Mouse (Mus musculus): Measurements from ENCODE around the gene Hgd.

Gene Hgd

DNA sequence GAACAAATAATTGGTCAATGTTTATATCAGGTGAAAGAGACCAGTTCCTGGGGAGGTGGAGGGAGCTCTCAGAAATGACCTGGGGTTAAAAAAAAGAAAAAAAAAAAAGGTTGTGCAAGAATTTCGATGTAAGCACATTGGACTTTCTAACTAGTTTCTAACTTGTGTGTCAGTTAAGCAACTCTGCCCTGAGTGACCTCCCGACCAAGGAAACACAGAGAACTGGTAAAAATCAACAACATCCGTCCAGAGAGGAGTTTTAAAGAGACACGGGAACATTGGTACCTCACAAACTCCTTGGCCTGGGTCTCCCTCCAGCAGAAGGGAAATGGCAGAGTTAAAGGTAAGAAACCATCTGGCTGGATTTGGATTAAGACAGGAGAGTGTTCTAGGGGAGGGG is at the start of gene Hgd:
Gene Hgd, plus strand, starts transcription at position 160 of the 400 bp plus-strand sequence.
- DNase-seq (ENCODE audit: low read depth, low spot score) = no peak

DNA sequence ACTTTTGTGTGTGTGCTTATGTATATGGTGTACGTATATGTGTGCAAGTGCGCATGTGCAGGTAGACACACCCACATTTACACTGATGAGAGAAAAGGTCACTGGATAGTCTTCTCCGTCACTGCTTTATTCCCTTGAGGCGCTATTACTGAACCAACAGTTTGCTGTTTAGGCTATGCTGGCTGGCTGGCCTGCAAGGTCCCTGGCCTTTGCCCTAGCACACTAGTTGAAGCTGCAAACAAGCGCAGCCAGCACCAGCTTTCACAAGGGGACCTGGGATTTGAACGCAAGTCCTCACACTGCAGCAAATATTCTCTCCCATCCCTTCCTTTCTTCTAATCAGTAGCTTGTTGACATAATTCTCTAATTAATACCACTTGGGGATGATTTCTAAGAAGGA is 49.8 kb upstream of the Hgd start:
- no peak for DNase-seq (ENCODE audit: low read depth, low spot score)

DNA sequence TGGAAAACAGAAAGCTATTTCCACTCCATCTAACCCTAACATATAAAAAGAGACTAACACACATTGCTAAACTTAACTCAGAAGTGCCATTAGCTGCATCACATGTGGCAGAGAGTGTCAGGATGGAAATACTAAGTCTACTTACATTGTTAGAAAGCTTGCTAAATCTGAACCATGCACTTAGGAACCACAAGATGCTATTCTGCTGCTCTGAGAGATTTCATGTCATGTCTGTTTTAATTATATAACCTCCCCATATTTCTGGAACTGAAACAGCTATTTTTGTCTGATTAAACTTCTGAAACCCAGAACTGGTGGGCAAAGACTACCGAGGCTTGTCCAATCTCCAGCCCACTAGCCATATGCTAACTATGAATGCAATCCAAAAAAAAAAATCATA is 47.9 kb upstream of the Hgd start:
- peak; percentile 90 for DNase-seq (ENCODE audit: low read depth, low spot score)

DNA sequence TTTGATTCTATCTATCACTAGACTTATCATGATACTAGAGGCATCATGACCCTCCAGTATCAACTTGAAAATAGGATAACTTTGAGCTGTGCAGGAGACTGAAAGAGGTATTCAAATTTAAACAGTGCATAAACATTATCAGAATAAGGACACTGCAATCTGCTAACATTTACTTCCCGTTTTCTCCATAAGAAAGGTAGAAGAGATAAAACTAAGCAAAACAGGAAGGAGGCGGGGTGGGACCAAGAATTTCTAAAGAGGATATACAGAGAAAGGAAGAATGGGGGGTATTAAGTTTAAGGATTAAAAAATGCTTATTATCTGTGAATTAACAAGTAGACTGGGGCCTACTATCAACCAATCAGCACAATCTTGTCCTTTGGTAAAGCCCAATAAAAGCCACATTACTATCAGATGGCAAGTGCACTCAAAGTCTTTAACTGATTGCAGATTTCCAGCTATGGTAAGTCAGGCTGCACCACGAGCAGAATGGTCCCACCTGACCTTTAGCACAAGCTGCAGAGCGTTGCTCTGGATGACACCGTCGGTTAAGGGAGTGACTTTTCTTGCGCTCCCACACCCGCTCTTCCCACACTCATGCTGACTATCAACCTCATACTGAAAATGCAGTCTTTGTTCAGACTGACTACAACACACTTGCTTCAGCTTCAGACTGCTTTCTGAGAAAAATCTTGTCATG is 46.4 kb upstream of the Hgd start:
- DNase-seq (ENCODE audit: low read depth, low spot score) = no peak

DNA sequence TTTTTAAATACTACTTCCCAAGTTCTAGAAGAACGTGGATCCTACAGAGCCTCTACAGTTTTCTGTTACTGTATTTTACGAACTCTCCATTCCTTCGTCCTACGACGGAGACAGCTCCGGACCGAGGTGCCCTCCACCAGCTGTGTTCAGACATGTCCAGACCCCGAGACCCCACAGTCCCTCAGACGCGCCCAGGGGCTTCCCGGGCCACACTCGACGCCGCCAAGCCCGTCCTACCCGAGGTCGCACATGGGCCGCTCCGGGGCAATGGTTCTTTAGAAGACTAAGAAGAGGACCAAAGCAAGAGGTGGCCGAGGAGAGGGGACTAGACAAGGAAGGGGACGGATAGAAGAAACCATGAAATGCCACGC is 40.7 kb upstream of the Hgd start:
- no peak for DNase-seq (ENCODE audit: low read depth, low spot score)

DNA sequence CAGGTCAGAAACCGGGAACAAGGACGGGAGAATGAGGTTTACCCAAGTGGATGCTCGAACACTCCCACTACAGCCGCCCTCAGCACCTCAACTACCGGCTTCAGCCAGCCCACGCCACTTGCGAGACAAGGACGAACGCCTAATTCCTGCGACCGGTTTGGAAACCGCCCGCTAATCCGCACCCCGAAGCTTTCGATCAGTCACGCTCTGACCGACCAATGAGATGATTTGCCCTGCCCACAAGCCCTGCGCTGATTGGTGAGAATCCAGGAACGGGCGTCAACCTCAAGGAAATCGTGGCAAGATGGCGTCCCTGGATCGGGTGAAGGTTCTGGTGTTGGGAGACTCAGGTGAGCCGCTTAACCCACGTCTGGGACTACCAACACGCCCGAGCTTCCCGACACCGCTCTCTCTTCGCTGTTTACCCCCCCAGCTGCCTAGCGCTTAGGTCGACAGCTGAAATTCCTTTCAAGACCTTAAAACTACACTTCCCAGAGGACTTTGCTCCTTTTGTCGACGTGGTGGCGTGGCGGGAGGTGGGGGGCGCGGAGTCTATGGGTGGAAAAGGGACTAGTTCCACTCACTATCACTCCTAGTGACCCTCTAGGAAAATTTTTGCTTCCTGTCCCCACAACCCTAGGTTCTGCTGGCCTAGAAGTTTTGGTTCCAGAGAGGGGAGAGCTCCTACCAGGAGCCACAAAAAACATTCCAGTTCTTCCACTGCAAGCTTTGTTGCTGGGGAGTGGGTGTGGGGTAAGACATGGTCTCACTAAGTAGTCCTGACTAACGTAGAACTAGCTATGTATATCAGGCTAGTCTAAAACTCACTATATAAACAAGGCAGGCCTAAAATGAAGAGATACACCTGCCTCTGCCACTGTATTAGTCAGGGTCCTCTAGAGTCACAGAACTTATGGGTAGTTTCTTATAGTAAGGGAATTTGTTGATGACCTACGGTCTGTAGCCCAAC is 40.1 kb upstream of the Hgd start, which contains the start of the genes Gtf2e1 and Rabl3:
Gene Gtf2e1, minus strand, starts transcription at position 179 of the 970 bp plus-strand sequence.
Gene Rabl3, plus strand, starts transcription at position 275 of the 970 bp plus-strand sequence.
- peak; percentile 99 for DNase-seq (ENCODE audit: low read depth, low spot score)

DNA sequence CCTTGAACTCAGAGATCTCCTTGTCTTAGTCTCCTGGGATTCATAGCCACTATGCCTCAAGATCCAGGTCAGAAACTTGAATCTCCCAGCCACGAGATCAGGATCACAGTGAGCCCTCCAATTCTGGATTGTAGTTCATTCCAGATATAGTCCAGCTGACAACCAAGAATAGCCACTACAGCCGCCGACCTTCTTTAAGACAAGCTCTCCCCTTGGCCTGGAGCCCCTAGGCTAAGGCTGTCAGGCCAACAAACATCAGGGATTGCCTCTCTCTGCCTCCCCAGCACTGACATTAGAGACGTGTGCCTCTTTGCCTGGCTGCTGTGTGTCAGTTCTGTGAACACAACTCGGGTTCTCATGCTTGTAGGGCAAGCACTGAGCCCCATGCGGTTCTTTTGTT is 39.2 kb upstream of the Hgd start:
- DNase-seq (ENCODE audit: low read depth, low spot score) = no peak

DNA sequence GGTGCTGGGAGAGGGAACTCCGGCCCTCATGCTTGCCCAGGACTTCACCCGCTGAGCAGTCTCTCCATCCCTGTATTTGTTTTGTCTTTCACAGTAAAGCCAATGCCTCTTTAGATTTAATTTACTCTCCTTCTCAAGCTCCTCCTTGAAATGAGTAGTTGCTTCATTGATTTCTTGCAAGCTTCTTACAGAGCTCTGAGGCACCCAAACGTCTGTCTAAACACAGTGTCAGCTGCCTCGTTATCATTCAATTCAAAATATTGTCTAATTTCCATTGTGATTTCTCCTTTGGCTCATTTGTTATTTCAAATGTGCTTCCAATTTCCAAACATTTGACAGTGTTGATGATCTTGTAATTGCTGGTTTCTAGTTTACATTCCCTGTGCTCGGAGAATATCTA is 33.6 kb upstream of the Hgd start:
- DNase-seq (ENCODE audit: low read depth, low spot score) = no peak

DNA sequence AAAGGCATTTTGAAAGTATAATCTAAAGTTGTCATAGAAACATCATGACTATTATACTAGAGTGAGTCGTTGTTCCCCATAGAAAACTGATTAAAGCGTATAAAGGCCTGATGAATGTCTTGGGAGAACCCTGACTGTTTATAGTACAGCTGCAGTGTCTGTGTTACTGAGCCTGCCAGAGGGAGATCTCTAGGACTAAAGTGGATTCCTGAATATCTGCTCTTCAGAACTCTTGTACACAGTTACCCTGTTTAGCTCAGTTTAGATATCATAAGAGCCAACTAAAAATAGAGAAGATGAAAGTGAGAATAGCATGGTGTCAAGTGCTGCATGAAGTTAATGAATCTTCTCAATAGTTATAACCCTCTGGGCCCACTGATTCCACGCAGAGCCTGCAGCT is 29.7 kb upstream of the Hgd start:
- no peak for DNase-seq (ENCODE audit: low read depth, low spot score)

DNA sequence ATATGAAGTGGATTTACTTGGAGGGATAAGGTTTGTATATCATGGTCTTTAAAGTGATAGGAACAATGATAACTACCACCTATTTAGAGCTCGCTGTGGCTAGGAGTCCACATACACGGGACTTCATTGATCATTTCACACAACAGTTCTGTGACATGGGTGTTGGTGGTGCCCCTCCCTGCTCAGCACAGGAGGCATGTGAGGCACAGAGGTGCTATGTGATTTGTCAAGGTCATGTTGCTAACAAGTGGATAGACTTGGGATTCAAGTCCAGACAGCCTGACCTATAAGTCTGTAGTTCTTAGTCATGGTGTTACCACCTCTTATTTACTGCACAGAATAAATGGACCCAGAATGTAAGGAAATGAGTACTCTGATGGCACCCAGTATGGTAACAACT is 29.0 kb upstream of the Hgd start:
- no peak for DNase-seq (ENCODE audit: low read depth, low spot score)

DNA sequence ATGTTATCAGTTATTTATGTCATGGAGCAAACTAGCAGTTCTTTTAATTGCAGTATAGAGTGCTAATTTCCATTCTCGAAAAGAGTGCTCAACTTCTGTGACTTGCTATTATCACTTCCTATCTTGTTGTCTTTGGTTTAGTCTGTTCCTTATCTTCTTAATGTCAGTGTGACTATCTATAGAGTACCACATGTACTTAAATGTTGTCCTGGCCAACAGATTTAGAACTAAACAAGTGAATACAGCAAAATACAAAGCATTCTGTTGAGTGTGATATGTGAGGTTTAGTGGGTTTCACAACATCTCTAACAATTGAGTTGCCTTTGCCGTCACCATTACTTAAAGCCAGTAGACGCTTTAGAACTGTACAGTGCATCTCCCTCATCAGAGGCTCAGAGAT is 27.1 kb upstream of the Hgd start:
- DNase-seq (ENCODE audit: low read depth, low spot score) = no peak

DNA sequence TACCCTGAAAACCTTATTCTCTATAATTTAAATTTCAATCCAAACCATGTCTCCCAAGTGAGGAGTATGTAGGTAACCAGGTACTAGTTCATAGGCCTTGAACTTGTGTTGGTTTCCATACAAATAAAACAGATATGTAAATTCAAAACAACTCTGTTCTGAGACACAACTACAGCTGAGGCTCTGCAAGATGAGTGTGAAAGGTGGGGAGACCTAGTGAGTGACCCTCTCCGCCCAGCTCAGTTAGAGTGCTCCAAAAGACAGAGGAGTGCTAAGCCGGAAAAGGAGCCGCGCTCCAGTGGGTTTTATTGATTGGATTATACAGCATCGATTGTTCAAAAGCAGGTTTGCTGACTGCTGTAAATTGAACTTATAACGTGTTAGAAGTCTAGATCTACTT is 17.5 kb upstream of the Hgd start:
- DNase-seq (ENCODE audit: low read depth, low spot score) = no peak

DNA sequence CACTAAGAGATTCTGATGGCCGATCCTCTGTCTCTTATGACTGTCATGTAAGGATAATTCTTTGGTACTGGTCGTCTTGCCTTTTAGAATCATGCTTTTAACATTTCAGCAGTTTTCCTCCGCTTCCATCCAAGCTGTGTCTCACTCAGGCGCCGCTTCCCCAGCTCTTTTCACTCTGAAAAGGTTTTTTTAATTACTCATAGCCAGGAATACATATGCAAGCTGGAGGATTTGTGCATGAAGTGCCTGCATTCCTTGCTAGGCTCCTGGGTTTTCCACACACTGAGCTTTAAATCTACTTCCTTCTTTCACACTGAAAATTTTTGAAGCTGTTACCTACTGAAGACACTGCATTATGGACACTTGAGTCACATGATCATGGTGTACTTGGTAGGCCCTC is 17.0 kb upstream of the Hgd start:
- no peak for DNase-seq (ENCODE audit: low read depth, low spot score)

DNA sequence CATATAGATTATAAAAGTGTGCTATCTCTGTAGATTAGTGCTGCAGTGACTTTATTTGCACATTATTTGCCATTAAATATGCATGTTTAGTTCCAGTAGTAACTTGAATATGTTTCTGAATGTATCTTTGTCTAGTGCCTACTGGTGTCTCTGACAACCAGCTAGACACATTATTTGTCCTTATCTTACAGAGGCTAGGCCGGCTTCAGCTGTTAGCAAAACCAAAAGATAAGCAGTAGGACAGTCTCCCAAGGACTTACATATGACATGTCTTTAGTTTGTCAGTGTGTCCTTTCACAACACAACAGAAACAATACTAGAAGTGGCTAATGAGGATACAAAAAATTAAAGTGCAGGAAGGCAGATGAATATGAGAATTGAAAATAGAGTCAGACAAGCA is 14.8 kb upstream of the Hgd start:
- DNase-seq (ENCODE audit: low read depth, low spot score) = no peak

DNA sequence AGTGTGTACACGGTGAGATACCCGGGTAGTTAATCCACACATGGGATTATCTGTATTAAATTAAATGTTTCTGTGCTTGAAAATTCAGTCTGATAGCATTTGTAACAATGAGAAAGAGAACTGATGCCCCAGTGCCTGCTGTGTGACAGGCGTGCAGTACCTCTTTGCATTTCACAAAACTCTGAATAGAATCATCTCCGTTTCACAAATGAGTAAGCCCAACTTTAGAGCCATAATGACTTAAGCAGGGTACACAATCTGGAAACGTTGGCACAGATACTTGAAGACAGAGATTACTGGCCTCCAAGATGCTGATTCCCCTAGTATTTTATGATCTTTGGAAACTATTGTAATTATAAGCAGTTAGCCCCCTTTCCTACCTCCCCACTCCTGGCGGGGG is 13.8 kb upstream of the Hgd start:
- no peak for DNase-seq (ENCODE audit: low read depth, low spot score)

DNA sequence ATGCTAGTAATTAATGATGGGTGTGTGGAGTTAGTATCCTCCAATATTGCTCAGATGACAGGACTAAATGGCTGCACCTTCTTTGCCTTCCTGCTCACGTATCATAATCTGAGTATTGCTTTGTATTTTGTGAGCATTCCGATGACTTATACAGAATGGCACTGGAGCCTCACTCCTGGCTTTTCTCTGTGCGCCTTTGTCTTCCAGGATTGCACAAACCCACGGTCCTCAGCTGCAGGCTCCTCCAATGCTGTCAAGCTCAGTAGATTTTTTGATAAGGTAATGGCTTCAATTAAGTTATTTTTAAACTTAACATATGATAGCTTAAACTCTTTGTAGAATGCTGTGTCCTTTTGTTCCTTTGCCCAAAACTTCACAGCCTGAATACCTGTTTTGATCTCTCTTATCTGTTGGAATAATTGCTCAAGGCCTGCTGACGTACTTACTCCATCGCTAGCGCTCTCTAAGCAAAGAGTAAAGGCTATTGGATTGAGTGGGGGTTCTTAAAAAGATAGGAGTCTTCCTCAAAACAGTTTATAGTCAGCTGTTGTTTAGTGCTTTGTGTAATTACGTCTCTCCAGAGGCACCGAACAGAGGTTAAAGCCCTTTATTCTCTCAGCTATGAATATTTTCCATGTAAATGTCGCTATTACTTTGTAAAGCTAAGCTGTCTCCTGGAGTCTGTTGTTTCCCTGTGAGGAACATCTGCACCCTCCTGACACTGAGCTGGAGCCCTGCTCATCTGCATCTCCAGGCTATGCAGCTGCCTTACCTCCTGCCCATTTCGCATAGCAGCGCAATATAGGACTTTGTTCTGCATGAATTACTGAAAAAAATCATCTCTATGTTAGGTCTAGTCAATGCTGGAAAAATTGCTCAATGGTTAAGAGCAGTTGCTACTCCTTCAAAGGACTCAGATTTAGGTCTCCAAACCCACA is 12.6 kb upstream of the Hgd start:
- no peak for DNase-seq (ENCODE audit: low read depth, low spot score)

DNA sequence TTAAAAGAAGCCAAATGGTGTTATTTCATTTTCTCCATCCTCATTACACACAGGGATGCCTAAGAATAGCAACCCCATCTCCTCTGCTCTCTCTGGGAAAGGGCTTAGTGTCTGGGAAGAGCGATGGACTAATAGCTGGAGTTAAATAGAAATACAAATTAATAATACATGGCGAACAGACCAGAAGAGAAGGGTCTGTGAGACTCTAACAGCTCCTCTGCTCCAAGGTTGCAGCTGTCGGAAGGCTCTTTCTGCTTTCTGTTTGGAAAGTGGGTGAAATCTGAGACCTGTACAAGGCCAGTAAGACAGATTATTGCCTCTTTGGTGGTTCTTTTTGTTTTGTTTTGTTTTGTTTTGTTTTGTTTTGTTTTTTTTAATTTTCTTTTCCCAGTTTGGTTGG is 8.4 kb upstream of the Hgd start:
- DNase-seq (ENCODE audit: low read depth, low spot score) = no peak

DNA sequence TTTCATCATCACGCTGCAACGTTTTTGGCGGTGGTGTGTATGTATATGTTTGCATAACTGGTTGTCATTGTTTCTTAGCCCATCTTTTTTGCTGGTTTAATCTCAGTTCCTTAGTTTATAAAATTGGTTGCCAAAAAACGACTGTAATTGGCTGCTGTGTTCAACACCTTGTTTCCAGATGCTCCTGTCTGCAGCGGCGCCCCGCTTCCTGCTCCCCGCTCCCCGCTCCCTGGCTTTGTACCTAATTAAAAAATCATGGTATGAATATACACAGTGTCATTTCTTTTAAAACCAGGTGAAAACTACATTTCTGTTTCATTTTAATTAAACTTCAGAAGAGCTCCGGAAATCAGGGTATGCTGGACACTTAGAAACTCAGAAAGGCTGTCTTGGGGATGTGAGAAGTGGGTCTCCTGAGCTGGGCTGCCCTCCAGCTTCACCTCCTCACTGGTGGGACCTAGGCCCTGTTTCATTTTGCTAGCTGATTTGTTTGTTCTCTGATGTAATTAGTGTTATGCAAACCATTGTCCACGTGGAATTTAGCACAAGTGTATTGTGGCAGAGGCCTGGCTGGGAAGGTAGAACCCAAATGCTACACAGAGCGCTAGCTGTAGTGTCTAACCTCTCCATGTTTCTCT is 7.7 kb upstream of the Hgd start:
- DNase-seq (ENCODE audit: low read depth, low spot score) = no peak

DNA sequence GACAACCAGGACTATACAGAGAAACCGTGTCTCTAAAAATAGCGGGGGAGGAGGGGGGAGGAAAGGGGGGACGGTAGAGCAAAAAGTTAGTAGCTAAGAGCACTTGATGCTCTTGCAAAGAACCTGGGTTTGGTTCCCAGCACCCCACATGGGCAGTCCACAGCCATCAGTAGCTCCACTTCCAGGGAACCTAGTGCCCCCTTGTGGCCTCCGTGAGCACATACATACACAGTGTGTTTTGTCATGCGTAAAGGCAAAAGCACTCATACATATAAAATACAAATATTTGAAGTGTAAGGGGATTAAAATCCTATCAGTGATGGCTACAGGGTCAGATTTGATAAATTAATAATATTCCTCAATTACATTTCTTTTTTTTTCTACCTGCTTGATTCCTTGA is 6.9 kb upstream of the Hgd start:
- DNase-seq (ENCODE audit: low read depth, low spot score) = no peak

DNA sequence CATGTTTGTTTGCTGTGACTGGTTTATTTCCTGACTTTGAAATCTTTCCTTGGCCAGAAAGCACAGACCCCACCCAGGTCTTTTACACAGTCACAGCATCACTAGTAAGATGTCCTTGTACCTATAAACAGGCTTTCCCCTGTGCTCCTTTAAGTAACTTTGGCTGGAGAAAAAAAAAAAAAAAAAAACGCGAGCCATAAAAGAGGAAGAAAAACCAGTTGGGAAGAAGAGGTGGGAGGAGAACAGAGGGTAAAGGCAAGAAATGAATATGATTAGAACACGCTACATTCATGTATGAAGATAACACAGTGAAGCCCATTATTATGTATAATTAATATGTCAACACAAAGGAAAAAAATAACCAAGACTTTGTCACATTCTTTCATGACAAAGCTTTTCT is 4.6 kb upstream of the Hgd start:
- DNase-seq (ENCODE audit: low read depth, low spot score) = no peak

DNA sequence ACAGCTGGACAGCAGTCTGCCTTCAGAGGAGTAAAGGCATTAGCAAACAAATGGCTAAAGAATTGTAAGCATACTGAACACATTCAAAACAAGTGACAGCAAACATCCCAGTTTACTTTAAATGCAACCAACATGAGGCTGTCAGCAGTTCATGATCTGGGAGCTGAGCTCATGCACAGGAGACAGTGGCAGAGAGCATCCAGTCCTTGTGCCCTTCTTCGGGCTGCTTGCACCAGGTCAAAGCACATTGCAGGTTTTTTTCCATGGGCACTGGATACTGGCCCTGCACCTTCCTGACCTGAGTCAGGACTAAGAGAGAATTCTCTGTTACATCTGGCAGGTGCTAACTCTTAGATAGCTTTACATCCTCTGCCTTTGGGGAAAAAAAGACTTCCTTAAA is 362 bp upstream of the Hgd start:
- no peak for DNase-seq (ENCODE audit: low read depth, low spot score)

Measured in telencephalon, adult 2 months (tissue).